Mouse (Mus musculus): ENCODE data around the gene Baz2b. TPM values are rescaled to one million over a fixed set of nuclear protein-coding genes. Genes with fewer than 3 reads are reported as not detected.
"Not testable (repeated sequence)": the region's sequence is repeated elsewhere in the genome, so short reads cannot be mapped to it uniquely, and the experiment has no call there.

Baz2b gene
- total RNA-seq, 2 experiments from 2014 or later = 70.1 to 95.7 TPM

- peak; percentile 65 for ATAC-seq (replicated peaks; ENCODE audit: poor library complexity)
Observed at GRCm38 (mm10) chr2:59882742-59883281, 326.8 kb downstream of the Baz2b start.

GRCm38 (mm10) chr2:59881831-59882741, 327.6 kb downstream of the Baz2b start, which contains the start of gene Wdsub1:
Gene Wdsub1 (minus strand): TSS chr2:59882591.
- ATAC-seq (replicated peaks; ENCODE audit: poor library complexity) = peak; percentile 79

- peak; percentile 56 for ATAC-seq (replicated peaks; ENCODE audit: poor library complexity)
Observed at GRCm38 (mm10) chr2:59881404-59881803, 328.2 kb downstream of the Baz2b start.

- no peak for ATAC-seq (replicated peaks; ENCODE audit: poor library complexity)
Observed at GRCm38 (mm10) chr2:59878221-59878620, 331.4 kb downstream of the Baz2b start.

- ATAC-seq (replicated peaks; ENCODE audit: poor library complexity) = no peak
Observed at GRCm38 (mm10) chr2:59877335-59877734, 332.3 kb downstream of the Baz2b start.

GRCm38 (mm10) chr2:59876482-59876881, 333.2 kb downstream of the Baz2b start:
- no peak for ATAC-seq (replicated peaks; ENCODE audit: poor library complexity)

GRCm38 (mm10) chr2:59870526-59870925, 339.1 kb downstream of the Baz2b start:
- no peak for ATAC-seq (replicated peaks; ENCODE audit: poor library complexity)

GRCm38 (mm10) chr2:59862618-59863017, 347.0 kb downstream of the Baz2b start:
- no peak for ATAC-seq (replicated peaks; ENCODE audit: poor library complexity)

GRCm38 (mm10) chr2:59854363-59854762, 355.3 kb downstream of the Baz2b start:
- no peak for ATAC-seq (replicated peaks; ENCODE audit: poor library complexity)

GRCm38 (mm10) chr2:59853543-59853942, 356.1 kb downstream of the Baz2b start:
- no peak for ATAC-seq (replicated peaks; ENCODE audit: poor library complexity)

GRCm38 (mm10) chr2:59852916-59853315, 356.7 kb downstream of the Baz2b start:
- ATAC-seq (replicated peaks; ENCODE audit: poor library complexity) = no peak

- not testable (repeated sequence) for ATAC-seq (replicated peaks; ENCODE audit: poor library complexity)
Observed at GRCm38 (mm10) chr2:59851885-59852284, 357.8 kb downstream of the Baz2b start.

Other genes starting within 250 kb of the Baz2b start
- 63.5 and 73.5 TPM in 2 replicates for gene March7, start within 50 bp of the Baz2b start, total RNA-seq (2015)
- gene March7, start within 50 bp of the Baz2b start, total RNA-seq (2017) = 55.4 and 65.6 TPM in 2 replicates
- 3.9 and 4.2 TPM in 2 replicates for gene Cd302, start 74.6 kb upstream of the Baz2b start, total RNA-seq (2015)
- gene Cd302, start 74.6 kb upstream of the Baz2b start, total RNA-seq (2017) = 0.29 and 3.0 TPM in 2 replicates
- gene Ly75, start 173.5 kb upstream of the Baz2b start, total RNA-seq (2015) = 2.5 and 3.4 TPM in 2 replicates
- gene Ly75, start 173.5 kb upstream of the Baz2b start, total RNA-seq (2017) = 4.4 and 4.5 TPM in 2 replicates

Data from megakaryocyte progenitor cell, adult 5-6 weeks (primary cell).